Mouse (Mus musculus) G1E (cell line): Measurements from ENCODE around the gene Sars2.

Source experiments
- CTCF ChIP-seq: IDR thresholded peaks from 2 replicates; pipeline ENCODE4 v1.5.1; 2012; ENCODE audit warnings: low read depth, low read length, inconsistent platforms, mixed read lengths
- GATA1 ChIP-seq: IDR thresholded peaks from 2 replicates; pipeline ENCODE4 v1.6.1; 2012; ENCODE audit warnings: borderline replicate concordance, low read length, inconsistent platforms, mixed read lengths
- POLR2AphosphoS5 ChIP-seq: IDR thresholded peaks from 2 replicates; pipeline ENCODE4 v1.6.1; 2012; ENCODE audit warnings: low read depth, low read length, inconsistent platforms; ENCODE audit not compliant: insufficient replicate concordance
- TAL1 ChIP-seq: conservative IDR thresholded peaks from 2 replicates; pipeline ENCODE4 v1.6.1; 2012; ENCODE audit warnings: low read depth, low read length, inconsistent platforms, mixed read lengths

GRCm38 (mm10) chr7:28799994-28800393 is 58.2 kb downstream of the Sars2 start:
- TF ChIP-seq POLR2AphosphoS5, result no peak
- TF ChIP-seq CTCF, result no peak
- TF ChIP-seq TAL1, result no peak
- no peak for TF ChIP-seq GATA1
